Mouse (Mus musculus) kidney, postnatal 36 days (tissue): ENCODE results near the gene Pim1.
A peak's percentile ranks its signal among the peaks of the same experiment; 100 is the strongest.

Experiments
- DNase-seq, 2 experiments: peaks; one replicate each; pipeline ENCODE4 v3.0.0; 2021 to 2022; ENCODE audit warnings: mixed read lengths in 2 of 2

The Pim1 gene

DNA sequence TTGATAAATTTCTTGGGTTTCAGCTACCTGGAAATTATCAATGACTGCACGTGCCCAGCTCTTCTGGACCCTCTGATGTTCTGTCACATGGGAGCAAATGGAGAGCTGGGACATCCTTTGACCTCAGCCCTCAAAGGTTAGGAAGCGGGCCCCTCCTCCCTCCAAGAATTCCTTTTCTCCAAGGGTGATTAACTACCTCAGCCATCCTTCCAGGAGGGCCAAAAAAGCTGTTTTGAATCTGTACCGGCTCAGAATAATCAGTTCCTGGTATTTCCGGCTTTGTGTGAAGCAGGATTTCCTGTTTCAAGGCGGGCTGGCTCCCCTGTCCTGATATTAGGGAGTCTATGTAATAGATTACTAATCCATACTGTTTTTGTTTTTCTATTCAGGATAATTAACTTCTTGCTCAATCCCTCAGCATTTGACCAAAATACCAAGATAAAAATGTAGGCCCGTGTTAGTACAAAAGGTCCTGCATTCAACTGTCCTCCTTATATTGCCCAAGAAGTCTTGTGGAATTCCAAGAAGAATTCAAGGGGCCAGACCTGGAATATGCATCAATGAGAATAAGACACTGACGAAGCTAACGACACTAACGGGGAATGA, 25.0 kb upstream of the Pim1 start:
- peak; percentile 43 to 59 for DNase-seq

DNA sequence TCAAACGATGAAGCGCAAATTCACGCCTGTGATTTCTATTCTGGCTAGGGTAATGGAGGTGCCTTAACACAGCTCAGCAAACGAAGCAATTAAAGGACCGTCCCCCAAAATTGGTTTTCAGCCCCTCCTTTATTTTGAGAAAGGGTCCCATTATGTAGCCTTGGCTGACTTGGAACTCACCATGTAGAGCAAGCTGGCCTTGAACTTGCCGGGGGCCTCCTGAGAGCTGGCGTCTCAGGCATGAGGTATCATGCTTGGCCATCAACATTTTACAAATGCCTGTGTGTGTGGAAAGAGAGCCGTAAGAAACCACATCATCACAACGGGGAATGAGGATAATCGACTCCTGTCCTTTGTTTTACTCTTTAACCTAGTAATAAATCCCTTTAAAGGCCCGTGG, 23.5 kb upstream of the Pim1 start:
- DNase-seq = no peak

DNA sequence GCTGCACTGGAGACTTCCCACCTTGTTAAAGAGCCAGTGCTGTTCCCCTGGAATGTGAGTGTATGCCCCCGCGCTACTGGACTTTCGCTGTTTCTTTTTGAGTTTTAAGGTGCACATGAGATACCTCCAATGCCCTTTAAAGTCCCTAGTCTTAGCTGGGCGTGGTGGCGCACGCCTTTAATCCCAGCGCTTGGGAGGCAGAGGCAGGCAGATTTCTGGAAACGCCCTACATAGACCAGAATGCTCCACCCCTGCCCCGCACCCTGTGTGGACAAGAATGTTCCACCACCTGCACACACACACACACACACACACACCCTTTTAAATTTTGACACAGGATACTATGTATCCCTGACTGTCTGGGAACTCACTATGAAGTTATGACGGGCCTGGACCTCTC, 17.1 kb upstream of the Pim1 start:
- DNase-seq = no peak

DNA sequence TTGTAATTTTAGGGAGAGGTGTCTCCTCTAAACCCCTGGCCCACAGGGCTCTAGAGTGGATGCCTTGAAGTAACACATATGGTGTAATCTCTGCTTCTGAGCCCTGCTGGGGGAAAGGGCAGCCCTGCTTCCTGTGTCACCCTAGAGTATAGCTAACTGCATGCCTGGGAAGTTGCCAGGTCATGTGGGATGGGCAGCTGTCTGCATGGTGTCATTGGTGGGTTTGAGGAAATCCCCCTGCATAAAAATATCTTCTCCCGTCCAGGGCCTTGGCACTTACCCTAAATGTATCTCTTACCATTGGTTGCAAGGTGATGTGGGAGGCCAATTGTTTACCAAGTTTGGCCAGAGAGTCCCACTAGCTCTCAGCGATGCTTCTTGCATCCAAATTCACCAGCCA, 16.5 kb upstream of the Pim1 start:
- no peak for DNase-seq

DNA sequence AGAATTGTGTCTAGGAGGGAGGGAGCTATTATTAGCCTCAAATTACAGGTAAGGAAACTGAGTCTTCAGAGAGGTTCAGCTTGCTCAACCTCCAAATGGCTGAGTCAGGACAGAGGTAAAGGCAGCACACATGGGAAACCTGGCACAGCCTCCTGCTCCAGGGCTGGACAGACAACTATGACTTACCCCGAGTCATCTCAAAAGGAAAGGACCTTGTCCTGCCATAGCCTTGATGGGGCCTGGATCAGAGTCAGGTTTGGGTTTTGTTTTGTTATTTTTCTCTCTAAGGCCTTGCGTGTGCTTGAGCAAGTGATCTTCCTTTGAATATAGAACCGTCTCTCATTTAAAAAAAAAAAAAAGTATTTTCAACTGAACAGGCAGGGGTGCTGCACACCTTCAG, 15.4 kb upstream of the Pim1 start:
- DNase-seq = no peak

DNA sequence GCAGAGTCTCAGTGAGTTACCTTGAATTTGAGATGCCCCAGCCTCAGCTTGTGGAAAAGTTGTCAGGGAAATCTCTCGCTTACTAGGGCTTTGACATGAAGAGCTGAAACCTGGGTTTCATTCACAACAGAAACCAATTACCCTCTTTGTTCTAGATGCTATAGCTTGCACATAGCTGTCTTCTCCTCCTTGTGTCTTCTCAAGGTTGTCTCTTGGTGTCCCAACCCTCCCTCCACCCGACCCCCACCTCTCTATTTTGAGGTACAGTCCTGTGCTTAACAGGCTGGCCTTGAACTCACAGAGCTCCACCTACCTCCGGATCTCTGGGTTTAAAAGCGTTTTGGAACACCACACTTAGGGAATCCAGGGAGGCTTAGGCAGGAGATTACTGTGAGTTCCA, 14.1 kb upstream of the Pim1 start:
- no peak for DNase-seq

DNA sequence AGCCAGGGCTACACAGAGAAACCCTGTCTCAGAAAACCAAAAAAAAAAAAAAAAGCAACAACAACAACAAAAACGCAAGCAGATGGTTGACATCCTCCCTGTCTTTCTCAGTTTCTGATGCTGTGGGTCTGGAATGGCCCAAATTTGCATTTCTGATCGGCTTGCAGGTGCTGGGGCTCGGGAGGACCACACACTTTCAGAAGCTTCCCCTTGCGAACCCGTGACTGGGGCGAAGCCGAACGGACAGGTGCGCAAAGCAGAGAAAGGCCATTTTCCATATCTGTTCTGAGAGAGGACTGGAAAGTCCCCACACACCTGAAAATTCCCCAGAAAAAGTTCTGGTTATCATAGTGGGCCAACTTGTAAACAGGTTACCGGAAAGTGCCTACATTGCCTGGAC, 13.2 kb upstream of the Pim1 start:
- no peak for DNase-seq

DNA sequence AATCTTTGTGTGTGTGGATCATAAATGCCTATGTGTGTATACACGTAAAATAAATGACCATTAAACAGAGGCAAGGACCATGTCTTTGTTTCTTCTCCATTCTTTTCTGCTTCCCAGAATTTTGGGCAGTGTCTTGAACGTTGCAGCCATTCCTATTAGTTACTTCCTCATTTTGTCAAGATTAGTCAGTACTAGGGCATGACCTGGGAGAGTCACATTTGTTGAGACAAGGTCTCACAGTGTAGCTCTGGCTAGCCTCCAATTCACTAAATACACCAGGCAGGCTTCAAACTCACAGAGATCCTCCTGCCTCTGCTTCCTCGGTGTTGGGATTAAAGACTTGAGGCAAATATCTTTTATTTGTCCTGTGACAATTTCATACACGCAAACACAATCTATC, 12.3 kb upstream of the Pim1 start:
- DNase-seq = no peak

DNA sequence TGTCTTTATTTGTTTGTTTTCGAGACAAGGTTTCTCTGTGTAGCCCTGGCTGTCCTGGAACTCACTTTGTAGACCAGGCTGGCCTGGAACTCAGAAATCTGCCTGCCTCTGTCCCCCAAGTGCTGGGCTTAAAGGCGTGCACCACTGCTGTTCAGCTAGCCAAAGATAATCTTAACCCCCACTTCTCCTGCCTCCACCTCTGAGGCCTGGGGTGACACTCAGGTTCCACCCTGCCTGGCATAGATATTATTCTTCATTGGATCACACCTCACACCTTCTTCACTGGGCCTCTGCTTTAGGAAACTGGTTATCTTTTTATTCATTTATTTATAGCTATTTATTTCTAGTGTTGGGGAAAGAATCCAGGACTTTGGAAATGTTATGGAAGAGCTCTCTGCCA, 10.3 kb upstream of the Pim1 start:
- no peak for DNase-seq

DNA sequence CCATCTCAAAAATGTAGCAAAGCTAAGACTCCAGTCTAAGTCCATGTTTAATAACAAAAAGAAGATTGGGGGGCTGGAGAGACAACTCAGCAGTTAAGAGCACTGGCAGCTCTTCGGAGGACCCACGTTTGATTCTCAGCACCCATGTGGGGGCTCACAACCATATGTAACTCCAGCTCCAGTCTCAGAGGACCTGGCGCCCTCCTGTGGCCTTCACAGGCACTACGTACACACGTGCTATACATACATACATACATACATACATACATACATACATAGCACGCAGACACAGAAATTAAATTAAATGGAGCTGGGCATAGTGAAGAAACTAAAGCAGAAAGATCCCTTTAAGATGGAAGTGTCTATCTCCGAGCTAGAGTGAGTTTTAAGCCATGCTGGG, 7.9 kb upstream of the Pim1 start:
- DNase-seq = no peak

DNA sequence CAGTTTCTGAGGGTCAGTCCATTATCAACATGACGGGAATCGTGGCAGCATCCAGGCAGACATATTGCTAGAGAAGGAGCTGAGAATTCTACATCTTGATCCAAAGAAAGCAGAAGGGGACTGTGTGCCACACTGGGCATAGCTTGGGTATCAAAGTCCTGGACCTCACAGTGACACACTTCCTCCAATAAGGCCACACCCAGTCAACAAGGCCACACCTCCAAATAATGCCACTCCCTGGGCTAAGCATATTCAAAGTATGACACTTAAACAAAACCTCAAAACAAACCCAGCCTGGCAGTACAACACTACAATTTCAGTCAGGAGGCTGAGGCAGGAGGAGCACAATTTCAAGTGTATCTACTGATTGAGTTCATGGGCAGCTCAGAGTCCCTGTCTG, 7.3 kb upstream of the Pim1 start:
- DNase-seq = no peak

DNA sequence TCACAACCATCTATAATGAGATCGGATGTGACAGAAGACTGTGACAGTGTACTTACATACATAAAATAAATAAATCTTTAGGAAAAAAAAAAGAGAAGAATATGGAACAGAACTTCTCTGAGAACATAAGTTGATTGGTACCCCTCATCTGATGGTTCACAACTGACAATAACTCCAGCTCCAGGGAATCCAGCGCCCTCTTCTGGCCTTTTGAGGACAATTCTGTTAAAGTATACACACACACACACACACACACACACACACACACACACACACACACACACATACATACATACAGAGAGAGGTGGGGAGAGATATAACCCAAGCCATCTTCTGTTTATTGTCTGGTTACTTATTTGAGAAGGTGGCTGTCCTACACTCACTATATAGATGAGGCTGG, 6.1 kb upstream of the Pim1 start:
- no peak for DNase-seq

DNA sequence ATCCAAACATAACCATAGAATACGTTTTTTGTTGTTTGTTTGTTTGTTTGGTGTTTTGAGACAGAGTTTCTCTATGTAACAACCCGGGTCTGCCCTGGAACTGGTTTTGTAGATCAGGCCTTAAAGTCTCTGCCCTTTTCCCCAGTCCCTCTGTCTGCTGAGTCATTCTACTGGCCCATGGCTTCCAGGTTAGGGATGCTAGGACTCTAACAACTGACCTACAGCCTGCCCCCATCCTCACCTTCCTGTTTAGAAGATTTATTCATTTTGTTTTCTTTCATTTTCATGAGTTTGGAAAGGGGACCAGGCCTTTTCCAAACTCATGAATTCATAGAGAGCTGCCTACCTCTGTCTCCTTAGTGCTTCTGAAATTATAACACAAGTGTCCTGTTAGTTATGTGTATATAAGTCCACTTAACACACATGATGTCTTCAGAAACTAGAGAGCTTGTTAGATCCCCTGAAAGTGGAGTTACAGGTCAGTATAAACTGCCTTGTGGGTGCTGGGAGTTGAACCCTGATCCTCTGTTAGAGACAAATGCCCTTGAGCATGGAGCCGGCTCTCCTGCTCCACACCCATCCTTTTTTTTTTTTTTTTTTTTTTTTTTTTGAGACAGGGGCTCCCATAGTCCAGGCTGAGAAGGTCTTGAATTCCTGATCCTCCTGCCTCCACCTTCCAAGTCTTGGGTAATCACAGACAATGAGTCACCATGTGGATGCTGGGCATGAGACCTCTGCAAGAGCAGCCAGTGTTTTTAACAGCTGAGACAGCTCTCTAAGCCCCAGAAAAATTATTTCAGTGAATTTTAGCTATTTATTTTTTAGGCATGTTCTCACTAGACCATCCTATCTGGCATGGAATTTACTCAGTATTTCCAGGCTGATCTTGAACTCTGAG, 5.0 kb upstream of the Pim1 start:
- no peak for DNase-seq

DNA sequence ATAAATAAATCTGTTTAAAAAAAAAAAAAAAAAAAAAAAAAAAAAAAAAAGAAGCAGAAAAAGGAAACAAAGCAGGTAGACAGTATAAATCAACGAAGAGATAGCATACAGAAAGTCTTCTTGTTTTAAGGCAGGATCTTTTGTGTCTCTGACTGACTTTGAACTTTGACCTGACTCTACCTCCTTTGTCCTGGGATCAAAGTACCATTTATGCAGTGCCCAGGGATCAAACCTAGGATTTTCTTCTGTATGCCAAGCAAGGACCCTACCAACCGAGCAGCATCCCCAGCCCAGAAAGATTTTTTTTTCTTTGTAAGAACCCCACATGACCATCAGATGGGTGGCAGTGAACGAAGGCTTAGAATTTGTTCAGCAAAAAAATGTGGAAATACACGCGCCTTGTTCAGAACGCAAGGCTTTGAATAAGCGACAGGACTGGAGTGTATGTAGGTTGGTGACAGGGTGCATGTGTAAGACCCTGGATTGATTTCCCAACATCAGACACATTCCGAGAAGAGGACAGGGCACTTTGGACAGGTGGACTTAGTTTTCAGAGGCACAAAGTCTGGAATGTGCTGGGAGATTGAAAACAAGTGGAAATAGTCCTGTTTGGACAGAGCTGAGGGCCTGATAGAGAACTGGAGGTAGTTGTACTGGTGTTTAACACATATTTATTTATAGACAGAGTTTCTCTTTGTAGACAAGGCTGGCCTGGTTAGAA, 2.1 kb upstream of the Pim1 start:
- peak in 1 of 2 experiments; percentile 19 for DNase-seq

DNA sequence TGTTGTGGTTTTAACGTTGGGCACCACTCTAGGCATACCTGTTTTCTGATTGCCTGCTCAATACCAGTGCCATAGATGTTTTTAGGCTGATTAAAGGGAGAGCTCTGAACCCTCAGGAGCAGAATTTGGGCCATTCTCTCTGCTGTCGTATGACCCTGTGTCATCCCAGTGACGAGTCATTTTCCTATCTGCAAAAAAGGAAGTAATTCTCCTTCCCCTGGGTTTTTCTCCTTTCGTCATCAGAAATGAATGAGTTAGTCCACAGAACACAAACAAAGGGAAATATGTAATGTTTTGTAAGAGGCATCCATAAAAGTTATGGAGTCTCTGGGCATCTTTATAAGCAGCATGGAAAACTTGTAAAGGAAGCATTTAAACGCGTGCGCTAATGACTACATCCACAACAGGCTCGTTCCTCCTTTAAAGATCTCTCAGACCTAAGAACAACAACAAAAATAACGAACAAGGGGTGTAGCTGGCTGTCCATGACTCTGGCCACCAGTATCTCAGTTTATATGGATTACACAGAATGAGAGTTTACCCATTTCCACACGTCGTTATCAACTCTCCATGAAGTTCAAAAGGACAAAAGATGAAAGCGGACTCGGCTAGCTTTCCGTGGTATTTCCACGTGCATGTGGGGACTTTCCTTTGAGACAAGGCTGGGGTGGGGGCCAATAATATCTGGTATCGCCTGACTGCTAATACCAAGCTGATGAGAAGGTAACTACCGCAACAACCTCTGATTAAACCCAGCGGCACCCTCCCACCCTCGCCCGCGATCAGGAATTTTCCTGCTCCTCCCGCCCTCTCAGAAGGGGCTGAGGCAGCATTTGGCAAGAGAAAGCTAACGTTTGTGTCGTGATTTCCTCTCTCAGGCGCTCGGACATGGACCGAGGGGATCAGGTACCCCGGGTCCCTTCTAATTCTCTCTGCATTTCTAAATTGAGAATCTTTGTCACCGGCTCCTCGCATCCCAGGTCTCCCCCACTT, 1.3 kb upstream of the Pim1 start:
- DNase-seq = peak in 1 of 2 experiments; percentile 59

DNA sequence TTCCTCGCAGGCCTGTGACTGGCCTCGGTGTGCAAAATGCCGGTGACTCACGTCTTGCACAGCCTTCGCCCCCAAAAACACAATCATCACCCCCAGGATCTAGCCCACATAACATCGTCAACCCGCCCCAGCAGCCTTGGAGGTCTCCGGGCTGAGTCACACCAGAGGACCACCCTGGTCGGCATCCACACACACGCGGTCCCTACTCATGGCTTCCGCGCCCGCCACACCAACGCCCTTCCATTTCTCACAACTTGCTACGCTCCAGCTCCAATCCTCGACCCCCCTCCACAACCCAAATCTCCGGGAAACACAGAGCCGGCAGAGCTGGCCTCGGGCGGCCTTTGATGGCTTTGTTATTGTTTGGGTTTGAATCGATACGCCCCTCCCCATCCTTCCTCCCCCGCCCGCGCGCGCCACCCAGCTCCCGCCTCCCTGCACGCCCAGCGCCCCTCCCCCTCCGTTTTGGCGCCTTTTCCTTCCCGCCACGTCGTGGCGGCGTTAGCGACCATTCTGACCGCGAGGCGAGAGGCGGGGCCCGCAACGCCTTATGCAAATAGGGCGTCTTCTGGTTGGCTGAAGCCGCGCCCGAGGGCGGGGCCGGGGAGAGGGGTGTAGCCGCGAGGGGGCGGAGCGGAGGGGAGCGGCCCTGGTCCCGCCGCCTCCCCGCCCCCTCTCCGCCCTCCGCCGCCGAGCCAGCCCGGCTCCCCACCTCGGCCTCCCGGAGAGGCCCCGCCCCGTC, 411 bp upstream of the Pim1 start:
- DNase-seq = peak; percentile 99

DNA sequence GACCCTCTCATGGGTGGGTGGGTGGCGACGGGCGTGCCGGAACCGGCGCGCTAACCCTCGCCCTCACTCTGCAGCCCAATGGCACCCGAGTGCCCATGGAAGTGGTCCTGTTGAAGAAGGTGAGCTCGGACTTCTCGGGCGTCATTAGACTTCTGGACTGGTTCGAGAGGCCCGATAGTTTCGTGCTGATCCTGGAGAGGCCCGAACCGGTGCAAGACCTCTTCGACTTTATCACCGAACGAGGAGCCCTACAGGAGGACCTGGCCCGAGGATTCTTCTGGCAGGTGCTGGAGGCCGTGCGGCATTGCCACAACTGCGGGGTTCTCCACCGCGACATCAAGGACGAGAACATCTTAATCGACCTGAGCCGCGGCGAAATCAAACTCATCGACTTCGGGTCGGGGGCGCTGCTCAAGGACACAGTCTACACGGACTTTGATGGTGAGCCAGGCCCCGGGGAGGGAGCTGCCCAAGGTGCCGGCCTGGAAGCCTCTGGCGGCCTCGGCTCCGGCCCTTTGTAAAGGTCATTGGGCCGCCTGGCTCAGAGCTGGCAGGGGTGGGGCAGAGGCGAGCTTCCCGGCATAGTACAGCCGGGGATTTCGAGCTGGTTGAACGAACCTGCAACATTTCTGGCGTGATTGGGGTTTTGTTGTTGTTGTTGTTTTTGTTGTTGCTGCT, 1.2 kb downstream of the Pim1 start:
- DNase-seq = peak; percentile 86 to 87

DNA sequence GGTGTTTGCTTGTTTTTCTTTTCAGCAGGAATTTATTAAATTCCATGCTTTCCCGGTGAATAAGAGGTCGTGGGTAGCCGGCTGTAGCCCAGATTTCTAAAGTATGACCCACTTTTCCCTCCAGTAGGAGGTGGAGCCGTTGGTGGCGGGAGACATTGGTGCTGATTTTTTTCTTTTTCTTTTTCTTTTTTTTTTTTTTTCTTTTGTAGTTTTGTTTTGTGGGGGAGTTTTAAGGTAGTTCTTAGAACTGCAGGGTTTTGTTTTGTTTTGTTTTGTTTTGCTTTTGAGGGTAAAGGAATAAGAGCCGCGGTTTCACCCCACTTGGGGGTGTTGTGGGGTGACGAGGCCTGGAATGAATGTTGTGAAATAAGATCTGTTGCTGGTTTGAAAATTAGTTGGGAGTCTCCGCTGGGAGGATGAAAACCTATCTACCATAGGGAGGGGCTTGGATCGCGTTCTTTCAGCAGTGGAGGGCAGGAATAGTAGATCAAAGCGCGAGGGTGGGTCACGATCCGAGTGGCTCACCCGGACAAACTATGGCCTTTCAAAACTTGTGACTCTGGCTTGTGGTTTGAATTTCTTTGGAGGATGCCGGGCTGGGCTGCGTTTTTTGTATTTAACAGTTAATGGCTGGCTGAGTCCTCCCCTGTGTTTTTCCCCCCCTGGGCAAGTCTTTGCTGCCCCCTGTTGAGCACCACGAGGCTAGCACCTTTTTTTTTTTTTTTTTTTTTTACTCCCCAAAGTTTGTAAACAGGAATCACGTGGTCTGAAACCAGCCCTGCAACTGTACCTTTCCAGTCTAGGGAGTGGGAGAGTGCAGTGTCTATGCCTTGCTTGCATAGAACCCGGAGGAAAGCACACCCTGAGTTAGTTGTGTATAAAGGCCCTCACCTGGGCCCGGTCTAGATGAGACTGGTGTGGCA, 2.0 kb downstream of the Pim1 start:
- DNase-seq = peak; percentile 75 to 78

DNA sequence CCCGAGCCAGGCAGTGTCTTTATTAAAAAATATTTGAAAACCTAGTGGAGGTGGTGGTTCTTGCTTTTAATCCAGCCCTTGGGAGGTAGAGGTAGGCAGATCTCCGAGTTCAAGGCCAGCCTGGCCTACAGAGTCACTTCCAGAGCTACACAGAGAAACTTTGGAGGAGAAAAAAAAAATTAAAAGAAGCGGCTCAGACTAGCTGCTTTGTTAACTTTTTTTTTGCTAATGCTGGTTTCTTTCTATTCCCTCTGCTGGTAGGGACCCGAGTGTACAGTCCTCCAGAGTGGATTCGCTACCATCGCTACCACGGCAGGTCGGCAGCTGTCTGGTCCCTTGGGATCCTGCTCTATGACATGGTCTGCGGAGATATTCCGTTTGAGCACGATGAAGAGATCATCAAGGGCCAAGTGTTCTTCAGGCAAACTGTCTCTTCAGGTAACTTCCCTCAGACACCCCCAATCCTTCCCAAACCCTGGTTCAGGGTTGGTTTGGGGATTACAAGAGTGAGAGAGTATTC, 3.0 kb downstream of the Pim1 start:
- no peak for DNase-seq
